Mouse (Mus musculus): ENCODE results near the gene Apela. TPM values are rescaled to one million over a fixed set of nuclear protein-coding genes. Genes with fewer than 3 reads are reported as not detected.

Apela gene
- not detected for total RNA-seq (2021)
- long read RNA-seq, experiment 1 = 0 reads
- long read RNA-seq, experiment 2 = 0 reads

DNA sequence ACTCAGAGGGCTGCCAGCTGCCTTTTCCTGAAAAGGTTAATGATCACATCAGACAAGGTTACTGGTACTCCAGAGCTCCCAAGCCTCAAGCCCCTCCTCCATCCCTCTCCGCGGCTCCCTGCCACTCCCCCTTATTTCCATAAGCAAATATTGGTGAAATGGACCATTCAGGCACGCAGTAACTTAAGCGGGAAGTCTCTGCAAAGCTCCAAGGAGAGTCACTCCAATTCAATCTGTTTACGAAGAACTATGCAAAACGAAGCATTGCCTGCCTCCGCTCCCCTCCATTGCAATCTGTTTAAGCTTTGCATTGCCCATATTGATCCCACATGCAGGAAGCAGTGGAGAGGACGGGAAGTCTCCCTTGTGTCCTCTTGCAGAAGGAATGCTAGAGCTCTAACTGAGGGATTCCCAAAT is at the start of gene Apela:
Gene Apela (minus strand): TSS at position 220 of the 417 bp plus-strand sequence.
- DNase-seq (ENCODE audit: low spot score) = no peak

DNA sequence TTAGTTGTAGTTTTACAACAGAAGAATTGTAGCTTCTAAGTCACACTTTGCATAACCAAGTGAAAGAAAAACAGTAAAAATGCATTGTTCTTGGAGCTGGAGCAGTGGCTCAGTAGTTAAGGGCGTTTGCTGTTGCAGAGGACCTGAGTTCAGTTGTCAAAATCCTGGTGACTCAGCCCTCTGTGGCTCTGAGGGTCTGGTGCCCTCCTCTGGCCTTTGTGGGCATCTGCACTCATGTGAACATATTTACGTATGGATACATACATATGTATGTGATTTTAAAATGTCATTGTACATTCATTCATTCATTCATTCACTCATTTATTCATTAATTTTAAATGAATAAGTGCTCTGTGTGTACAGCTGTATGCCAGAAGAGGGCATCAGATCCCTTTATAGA is 48.5 kb upstream of the Apela start:
- no peak for DNase-seq (ENCODE audit: low spot score)

DNA sequence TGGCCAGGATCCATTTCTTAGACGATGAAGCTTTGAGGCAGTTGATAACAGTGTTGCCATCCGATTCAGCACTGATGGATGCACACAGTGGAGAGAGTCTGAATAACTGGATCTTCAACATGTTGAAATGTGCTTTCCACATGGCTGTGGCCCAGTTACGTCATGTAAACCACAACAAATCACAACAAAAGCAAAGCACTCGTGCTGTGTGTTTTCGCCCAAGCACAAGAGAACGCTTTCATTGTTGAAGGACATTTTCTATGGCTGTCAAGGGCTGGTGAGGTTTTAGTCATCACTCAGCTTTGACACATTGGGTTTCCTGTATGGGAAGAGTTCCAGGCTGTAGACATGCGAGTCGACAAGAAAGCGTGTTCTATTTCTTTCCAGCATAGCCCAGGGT is 43.6 kb upstream of the Apela start:
- DNase-seq (ENCODE audit: low spot score) = no peak

DNA sequence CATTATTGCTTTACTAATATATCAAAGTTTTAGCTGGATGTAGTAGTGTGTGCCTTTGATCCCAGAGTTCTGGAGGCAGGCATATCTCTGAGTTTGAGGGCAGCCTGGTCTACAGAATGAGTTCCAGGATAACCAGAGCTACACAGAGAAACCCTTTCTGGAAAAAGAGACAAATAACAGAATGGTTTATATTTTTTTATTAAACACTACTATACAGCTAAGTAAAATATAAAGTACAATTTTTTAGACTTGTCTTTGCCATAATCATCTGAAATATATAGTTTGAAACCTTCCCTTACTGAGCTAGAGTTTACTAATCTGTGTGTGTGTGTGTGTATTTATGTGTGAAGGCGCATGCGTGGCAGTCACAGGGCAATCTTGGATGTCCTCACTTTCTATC is 37.6 kb upstream of the Apela start, which contains the start of gene Gm10663:
Gene Gm10663 (plus strand): TSS at position 301 of the 400 bp plus-strand sequence.
- DNase-seq (ENCODE audit: low spot score) = no peak

DNA sequence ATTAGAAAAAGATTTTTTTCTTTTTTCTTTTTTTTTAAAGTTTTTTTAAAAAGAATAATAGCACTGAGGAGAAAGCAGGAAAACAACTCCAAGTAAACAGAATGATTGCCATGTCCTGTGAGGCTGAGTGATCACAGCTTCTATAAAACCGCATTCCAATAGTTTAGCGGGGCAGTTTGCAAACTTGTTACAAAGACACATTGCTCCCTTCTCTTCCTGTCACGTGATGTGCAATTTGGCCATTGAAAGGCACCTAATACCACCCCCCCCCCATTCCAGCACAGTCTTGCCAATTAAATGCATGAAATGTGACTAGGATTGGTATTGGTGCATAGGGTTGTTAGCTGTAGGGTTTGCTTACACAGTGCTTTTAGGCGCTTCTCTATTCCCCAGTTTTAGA is 33.9 kb upstream of the Apela start:
- no peak for DNase-seq (ENCODE audit: low spot score)

DNA sequence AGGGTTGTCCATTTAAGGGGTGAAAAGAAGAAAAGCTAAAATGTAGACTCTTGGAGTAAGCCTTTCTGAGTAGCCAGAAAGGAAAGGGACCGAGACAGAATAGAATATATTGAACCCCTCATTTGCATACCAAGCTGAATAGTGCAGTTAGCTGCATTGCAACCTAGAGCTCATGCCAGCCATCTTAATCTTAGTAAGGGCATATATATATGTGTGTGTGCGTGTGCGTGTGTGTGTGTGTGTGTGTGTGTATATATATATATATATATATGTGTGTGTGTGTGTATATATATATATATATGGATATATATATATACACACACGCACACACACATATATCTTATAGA is 31.3 kb upstream of the Apela start:
- no peak for DNase-seq (ENCODE audit: low spot score)

DNA sequence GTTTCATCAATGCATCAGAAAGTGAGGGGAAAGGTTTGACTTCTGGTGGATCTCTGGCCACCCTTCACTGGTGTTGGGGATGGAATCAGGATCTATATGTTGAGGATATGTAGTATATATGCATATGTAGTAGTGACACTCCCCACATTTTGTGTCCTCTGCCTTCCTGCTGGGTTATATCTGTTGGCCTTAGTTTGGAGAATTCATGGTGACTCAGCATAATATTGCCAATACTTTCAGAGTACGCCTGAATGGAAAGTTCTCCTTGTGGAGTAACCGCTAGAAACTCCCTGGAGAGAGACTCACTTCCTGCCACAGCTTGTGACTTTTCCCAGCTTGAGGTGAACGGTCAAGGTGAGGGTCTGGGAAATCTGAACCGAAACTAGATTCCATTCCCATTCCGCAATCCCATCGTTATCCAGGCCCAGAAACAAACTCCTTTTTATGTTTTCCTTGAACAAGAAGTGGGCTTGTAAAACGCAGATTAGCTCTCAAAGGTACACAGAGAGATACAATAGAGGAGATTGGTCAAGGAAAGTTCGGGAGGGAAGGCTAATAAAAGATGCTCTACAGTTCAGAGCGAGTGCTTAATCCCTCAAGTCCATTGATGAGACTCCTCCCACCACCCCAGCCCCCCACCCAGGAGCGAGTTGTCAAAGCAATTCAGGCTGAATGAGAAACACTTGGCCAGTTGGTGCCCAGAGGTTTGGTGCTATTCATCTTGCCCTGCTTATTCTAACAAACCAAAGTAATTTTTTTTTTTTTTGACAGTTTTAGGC is 30.7 kb upstream of the Apela start:
- DNase-seq (ENCODE audit: low spot score) = no peak

DNA sequence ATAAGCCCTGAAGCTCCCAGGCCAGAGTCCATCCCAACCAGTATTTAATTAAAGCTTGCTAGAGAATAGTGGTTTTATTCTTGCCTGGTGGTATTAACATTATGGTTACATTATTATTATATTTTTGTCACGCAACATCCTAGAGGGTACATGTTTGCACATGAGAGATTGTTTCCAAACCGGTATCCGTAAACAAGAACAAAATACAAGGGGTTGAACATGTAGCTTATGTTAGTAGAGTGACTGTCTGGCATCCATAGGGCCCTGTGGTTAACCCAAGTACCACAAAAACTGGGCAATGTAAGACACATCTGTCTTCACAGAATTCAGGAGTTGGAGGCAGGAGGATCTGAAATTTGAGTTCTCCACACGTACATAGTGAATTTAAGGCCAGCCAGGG is 29.9 kb upstream of the Apela start:
- no peak for DNase-seq (ENCODE audit: low spot score)

DNA sequence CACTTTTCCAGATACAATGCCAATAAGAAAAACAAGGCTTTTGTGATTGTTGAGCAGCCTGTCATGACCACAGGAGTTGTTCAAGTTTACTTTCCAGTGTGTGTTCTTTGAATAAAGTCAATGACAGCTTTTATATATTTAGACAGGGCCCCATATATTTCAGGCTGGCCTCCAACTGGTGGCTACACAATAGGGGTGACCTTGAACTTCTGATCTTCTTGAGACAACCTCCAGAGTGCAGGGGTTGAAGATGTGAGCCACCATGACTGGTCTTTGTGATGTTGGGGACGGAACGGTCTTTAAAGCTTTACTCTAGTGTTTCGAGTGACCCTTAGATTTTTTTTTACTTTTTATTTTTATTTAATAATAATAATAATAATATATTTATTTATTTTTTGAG is 28.5 kb upstream of the Apela start:
- no peak for DNase-seq (ENCODE audit: low spot score)

DNA sequence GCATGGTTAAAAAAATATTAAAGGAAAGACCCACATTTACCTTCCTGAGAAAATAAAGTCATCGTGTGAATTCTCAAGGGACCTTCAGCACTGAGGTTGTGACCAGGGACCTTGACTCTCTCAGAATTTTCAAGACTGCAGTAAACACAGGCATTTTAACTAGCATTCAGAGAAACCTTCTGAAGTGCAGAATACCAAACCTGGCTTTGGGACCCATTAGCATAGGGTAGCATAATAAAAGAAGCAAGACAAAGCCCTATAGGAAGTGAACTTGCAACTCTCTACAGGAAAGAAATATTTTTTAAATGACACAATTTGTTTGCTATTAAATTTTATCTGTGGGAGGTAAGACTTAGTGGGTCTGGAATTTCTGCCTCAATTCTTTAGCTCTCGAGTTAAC is 26.9 kb upstream of the Apela start:
- no peak for DNase-seq (ENCODE audit: low spot score)

DNA sequence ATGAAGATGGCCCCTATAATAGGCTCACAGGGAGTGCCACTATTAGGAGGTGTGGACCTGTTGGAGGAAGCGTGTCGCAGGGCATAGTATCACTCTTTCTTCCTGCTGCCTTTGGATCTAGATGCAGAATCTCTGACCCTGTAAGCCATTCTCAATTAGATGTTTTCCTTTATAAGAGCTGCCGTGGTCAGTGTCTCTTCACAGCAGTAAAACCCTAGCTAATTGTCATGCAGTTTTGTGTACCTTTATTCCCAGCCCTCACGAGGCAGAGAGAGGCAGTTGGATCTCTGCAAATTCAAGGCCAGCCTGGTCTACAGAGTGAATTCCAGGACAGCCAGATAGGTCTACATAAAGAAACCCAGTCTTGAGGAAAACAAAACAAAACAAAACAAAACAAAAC is 25.1 kb upstream of the Apela start:
- DNase-seq (ENCODE audit: low spot score) = no peak

DNA sequence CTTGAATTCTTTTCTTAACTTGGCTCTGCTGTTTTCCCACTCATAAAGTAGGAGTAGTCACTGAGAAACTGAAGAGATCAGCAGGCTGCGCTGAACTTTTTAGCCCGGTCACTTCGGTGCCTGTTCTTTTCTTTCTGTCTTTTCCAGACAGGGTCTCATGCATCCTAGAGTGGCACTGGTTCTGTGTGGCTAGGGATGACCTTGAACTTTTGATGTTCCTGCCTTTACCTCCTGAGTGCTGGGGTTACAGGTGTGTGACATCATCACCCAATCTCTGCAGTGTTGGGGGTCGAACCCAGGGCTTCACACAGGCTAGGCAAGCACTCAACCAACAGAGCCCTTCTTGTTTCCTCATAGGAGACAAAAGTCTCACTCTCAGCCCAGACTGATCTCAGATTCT is 19.6 kb upstream of the Apela start:
- DNase-seq (ENCODE audit: low spot score) = no peak

DNA sequence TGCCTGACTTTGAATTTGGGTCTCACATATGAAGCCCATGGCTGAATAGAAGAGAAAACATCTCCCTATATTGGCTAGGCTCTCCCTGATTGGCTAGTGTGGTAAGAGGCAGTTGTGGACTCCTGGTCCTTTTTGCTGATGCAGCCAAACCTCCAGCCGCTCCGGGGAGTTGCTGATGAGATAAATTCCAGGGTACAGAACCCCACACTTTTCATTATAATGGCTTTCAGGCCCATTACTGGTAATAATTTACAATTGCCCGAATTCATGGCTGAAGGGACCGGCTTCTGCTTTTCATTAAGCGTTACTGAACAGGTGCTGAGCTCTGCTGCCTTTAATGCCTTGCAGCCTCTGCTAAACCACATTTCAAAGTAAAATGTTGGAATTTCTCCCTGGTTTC is 16.8 kb upstream of the Apela start:
- DNase-seq (ENCODE audit: low spot score) = no peak

DNA sequence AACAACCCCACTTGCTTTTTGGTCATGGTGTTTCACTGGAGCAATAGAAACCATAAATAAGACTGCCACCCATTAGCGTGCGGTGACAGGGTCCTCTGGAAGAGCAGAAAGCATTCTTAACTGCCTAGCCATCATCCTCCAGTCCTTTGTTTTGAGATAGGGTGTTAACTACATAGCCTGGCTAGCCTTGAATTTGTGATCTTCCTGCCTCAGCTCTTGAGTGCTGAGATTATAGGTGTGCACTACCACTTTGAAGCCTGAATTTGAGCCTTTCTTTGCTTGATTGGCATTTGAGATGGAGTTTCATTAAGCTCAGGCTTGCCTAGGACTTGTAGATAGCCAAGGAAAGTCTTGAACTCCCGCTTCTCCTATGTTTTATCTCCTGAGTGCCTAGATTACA is 16.4 kb upstream of the Apela start:
- no peak for DNase-seq (ENCODE audit: low spot score)

DNA sequence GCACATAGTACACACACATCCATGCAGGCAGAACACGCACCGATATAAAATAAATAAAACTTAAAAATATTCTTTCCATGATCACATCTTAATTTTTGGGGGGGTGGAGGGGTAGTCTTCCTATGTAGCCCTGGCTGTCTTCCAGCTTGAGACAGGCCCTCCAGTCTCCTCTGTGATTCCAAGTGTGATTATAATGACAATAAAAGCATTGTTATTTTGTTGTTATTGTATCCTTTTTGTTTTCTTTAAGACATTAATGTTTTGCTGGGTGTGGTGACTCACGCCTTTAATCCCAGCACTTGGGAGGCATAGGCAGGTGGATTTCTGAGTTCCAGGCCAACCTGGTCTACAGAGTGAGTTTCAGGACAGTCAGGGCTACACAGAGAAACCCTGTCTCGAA is 10.7 kb upstream of the Apela start:
- DNase-seq (ENCODE audit: low spot score) = no peak

DNA sequence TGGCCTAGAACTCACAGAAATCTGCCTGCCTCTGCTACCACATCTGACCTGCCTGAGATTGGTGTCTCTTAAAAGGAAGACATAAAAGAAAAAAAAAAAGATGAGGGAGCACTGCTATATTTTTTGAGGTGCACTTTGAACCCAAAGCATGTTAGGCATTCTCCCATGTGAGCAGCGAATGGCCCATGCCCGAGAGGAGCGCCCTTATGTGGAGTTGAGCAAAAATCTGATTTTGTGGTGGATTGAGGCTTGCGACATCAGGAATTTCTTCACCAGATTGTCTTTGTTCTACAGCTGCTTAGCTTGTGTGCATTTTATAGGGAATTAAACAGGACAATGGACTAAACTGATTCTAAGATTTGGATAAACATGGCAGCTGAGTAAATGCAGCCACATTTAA is 10.1 kb upstream of the Apela start:
- DNase-seq (ENCODE audit: low spot score) = no peak

DNA sequence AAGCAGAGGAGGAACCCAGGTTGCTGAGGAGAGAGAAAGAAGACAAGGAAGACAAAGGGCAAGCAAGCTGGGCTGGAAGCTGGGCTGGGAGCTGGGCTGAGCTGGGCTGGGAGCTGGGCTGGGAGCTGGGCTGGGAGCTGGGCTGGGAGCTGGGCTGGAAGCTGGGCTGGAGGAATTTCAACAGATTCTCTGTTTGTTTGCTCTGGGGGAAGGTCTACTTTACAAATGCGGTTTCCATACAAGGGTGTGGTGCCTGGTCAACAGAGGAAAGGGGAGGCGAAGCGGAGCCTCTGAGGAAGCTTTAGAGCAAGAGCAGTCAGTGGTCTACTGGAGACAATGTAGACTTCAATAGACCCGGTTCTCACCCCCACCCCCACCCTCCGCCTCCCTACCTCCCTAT is 9.4 kb upstream of the Apela start:
- no peak for DNase-seq (ENCODE audit: low spot score)

DNA sequence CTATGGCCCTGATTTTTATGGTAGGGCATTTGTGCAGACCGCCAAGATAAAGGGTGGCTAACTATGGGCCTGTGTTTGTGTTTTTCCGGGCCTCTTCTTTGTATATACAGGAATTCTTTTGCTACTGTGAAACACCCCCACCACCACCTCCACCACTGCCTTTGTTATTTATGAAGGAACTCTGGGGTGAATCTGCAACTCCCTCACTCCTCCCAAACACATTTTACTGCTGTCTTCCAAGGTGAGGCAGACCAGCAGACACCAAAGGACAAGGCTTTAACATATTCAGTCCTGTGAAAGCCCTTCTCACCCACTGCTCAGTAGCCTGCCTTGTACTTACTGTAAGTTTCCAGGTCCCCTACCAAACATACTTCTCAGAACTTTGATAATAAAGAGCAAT is 3.0 kb downstream of the Apela start:
- DNase-seq (ENCODE audit: low spot score) = no peak

DNA sequence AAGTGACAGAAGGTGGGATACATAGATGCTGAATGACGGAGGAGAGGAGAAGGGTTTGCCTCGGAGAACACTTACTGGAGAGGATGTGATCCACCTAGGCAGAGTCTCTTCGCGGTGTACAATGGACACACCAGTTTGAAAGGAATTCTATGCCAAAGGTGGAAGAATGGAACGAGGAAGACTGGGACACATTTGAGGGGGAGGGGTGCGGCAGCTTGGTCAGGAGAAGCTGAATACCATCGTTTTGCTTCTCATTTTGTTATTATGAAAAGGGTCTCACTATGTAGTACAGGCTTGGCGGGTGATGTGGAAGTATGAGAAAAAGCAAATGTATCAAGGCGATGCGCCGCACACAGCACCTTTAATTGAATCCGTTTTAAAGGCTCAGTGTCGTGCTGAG is 4.1 kb downstream of the Apela start:
- DNase-seq (ENCODE audit: low spot score) = no peak

DNA sequence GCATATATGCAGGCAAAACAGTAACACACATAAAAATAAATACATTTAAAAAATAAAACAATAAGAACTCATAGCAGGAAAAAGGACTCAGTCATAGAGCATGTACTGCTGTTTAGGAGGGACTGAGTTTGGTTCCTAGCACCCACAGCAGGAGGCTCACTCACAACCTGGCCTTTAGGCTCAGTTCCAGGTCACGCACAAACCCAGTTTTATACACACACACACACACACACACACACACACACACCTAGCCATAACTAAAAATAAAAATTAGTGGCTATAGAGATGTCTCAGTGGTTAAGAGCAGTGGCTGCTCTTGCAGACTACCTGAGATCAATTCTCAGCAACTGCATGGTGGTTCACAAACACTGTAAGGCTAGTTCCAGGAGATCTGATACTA is 5.0 kb downstream of the Apela start:
- no peak for DNase-seq (ENCODE audit: low spot score)

DNA sequence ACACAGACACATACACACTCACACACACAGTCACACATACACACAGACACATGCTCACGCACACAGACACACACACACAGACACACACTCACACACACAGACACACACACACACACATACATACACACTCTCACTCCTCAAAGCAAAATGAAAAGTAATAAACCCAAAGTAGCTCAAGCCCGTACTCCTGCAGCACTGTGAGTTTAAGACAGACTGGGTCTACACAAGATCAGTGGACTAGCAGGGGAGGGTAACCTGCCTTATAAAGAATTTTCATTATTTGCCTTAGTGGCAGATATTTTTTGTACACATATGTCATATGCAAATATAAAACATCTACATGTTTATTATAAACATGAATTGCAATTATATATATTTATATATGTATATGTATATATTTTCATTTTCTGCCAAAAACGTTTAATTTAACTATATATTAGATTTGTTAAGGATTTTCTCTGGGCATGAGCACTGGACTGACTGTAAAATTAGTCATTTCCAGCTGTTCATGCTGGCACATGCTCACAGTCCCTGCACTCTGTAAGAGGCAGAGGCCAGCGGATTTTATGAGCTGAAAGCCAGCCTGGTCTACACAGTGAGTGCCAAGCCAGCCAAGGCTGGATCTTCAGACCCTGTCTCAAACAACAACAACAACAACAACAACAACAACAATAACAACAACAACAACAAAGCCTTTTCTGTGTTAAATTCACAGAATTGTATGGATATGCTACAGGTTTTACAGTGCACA is 6.2 kb downstream of the Apela start:
- DNase-seq (ENCODE audit: low spot score) = no peak

DNA sequence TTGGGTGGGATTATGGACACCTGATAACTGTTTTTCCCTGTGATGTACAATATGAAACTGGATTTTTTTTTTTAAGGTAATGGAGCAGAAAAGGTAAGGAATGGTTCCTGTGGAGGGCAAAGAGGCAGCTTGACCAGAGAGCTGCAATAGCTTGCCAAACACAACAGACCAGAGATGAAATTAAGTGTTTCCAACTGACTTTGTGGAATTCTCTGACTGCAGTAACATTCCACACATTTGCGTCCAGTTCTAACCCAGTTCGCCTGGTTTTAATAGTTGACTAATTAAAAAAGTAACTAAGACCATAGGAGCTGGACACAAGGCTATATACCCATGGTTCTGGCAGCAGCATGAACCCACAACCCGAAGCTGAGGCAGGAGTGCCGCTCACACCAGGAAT is 7.4 kb downstream of the Apela start:
- DNase-seq (ENCODE audit: low spot score) = no peak
